Comparison of ENCODE assay signal across 11 mouse cellular contexts in the genomic region with DNA sequence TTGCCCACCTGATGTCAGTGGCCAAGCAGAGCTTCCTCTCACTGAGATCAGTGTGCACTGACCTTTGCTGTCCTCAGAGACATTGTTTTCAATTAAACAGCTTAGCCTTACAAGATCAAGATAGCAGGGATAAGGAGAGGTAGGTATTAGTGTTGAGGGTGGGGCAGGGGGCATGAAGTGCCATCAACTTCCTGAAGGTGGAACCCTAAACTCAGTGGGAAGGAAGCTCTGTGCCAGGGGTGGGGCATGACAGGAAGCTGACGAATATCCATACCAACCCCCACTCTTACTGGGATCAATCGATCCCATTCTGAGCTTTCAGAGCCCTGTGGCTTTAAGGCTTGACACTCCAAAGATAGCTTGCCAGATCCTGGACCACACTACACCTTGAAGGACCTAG.
DNase-seq lines count a peak whose midpoint lies in the region; ATAC-seq and TF ChIP-seq lines count a peak whose summit lies in the region.
"Had no signal": no experiment of that assay in that cellular context is flagged by ENCODE, and none has a peak within 500 bp of the region (broad histone marks: within the 10 kb centered on the region; RNA-seq: fewer than 3 reads in every experiment).

No protein-coding gene starts in this region.

- TF ChIP-seq CTCF in layer of hippocampus, adult 2 months (conservative IDR thresholded peaks at IDR 0.05): peak; percentile 72
- TF ChIP-seq CTCF in E14TG2a.4 (conservative IDR thresholded peaks at IDR 0.05; ENCODE audit: low read length): peak; percentile 11; the same call in 1 of the 2 replicates
- peak; percentile 62 for TF ChIP-seq CTCF in lung, postnatal 0 days (IDR thresholded peaks at IDR 0.05)

- no peak overlapping the region for H3K4me2 ChIP-seq in lung, postnatal 0 days (replicated peaks; ENCODE audit: low read depth, low read length)
- H3K4me2 ChIP-seq in midbrain, embryonic 14.5 days (ENCODE audit: low read length): no peak overlapping the region

- no peaks in the 10 kb centered on the region; the same call in 1 of the 2 replicates for H3K9me3 ChIP-seq in E14TG2a.4 (ENCODE audit: low read length)
- no peaks in the 10 kb centered on the region for H3K9me3 ChIP-seq in lung, postnatal 0 days (ENCODE audit: low read length)
- no peaks in the 10 kb centered on the region for H3K9me3 ChIP-seq in midbrain, embryonic 14.5 days (ENCODE audit: control insufficient read depth, low read length)

- ATAC-seq in CD4-positive, CD25-positive, alpha-beta regulatory T cell, adult 4 months: no peak
- peak; percentile 68 for ATAC-seq in lung, postnatal 0 days
- ATAC-seq in midbrain, embryonic 14.5 days (ENCODE audit: low FRiP score, low TSS enrichment): no peak

- peaks cover 6% of the 10 kb centered on the region; the same call in 1 of the 2 replicates for H3K27me3 ChIP-seq in E14TG2a.4 (ENCODE audit: insufficient read depth, low read length)
- no peaks in the 10 kb centered on the region for H3K27me3 ChIP-seq in lung, postnatal 0 days (replicated peaks; ENCODE audit: insufficient read depth, low read length)
- no peaks in the 10 kb centered on the region for H3K27me3 ChIP-seq in midbrain, embryonic 14.5 days (ENCODE audit: control insufficient read depth, insufficient read depth, low read length)

- peak overlapping the region; percentile 84 for H3K27ac ChIP-seq in layer of hippocampus, adult 2 months
- H3K27ac ChIP-seq in lung, postnatal 0 days (ENCODE audit: low read length): no peak overlapping the region
- H3K27ac ChIP-seq in midbrain, embryonic 14.5 days (replicated peaks; ENCODE audit: low read depth, low read length): no peak overlapping the region

- no peaks in the 10 kb centered on the region for H3K36me3 ChIP-seq in E14TG2a.4 (ENCODE audit: insufficient read depth, low read length)
- H3K36me3 ChIP-seq in lung, postnatal 0 days (ENCODE audit: insufficient read depth, low read length): no peaks in the 10 kb centered on the region
- H3K36me3 ChIP-seq in midbrain, embryonic 14.5 days (ENCODE audit: control insufficient read depth, insufficient read depth, low read length): no peaks in the 10 kb centered on the region

- H3K4me1 ChIP-seq in E14TG2a.4 (replicated peaks; ENCODE audit: low read depth, low read length): peaks cover 36% of the 10 kb centered on the region
- H3K4me1 ChIP-seq in lung, postnatal 0 days (ENCODE audit: insufficient read depth, low read depth, low read length): no peaks in the 10 kb centered on the region
- no peaks in the 10 kb centered on the region for H3K4me1 ChIP-seq in midbrain, embryonic 14.5 days (ENCODE audit: control insufficient read depth, insufficient read depth, low read length)

- DNase-seq in CD4-positive, CD25-positive, alpha-beta regulatory T cell, adult 2 months (ENCODE audit: low read depth, low spot score): peak; percentile 16
- peak in 1 of 2 experiments; percentile 37 for DNase-seq in layer of hippocampus, adult 2 months (ENCODE audit: low spot score in 2 of 2)
- DNase-seq in layer of hippocampus, postnatal 10 days (ENCODE audit: low spot score in 2 of 2): no peak
- peak; percentile 46 for DNase-seq in lung, postnatal 0 days (ENCODE audit: low spot score)
- no peak for DNase-seq in midbrain, embryonic 14.5 days
- no peak for DNase-seq in left cerebral cortex, postnatal 36 days (ENCODE audit: low spot score in 2 of 2)
- DNase-seq: adrenal gland, postnatal 36 days; heart, postnatal 10 days; kidney, adult 18-20 months had no signal

- 31% methylated on average over 2 of the region's 2 CpGs for WGBS in lung, postnatal 0 days
- 78% methylated on average over 2 of the region's 2 CpGs for WGBS in midbrain, embryonic 14.5 days

- TF ChIP-seq EP300 in lung, postnatal 0 days (IDR thresholded peaks at IDR 0.05): peak; percentile 47; the same call in 1 of the 2 replicates

- H3K4me3 ChIP-seq in layer of hippocampus, adult 2 months: no peak overlapping the region
- no peak overlapping the region for H3K4me3 ChIP-seq in E14TG2a.4 (replicated peaks; ENCODE audit: low read length)
- H3K4me3 ChIP-seq in lung, postnatal 0 days (ENCODE audit: low read depth, low read length): no peak overlapping the region
- no peak overlapping the region for H3K4me3 ChIP-seq in midbrain, embryonic 14.5 days (replicated peaks; ENCODE audit: low read depth, low read length)

- intact Hi-C loops in left cerebral cortex, postnatal 36 days (cut with DNase I): no loop called here

- no peak overlapping the region for H3K9ac ChIP-seq in lung, postnatal 0 days (replicated peaks; ENCODE audit: low read depth)
- H3K9ac ChIP-seq in midbrain, embryonic 14.5 days (replicated peaks; ENCODE audit: low read length): no peak overlapping the region

Comparison
In these comparisons a context has a peak if more than half of its experiments do, and no peak if none do; other contexts are left out.
1. DNase-seq: peak in CD4-positive, CD25-positive, alpha-beta regulatory T cell, adult 2 months (single experiment) and lung, postnatal 0 days (single experiment); none in layer of hippocampus, postnatal 10 days (0 of 2), midbrain, embryonic 14.5 days (single experiment) and left cerebral cortex, postnatal 36 days (0 of 2).
2. CTCF ChIP-seq: peak in every context shown above with its lines; median percentile 72 in layer of hippocampus, adult 2 months; 62 in lung, postnatal 0 days; 11 in E14TG2a.4.